Mouse (Mus musculus) forebrain, postnatal 0 days (tissue): ENCODE measurements around the gene Barhl2. TPM values are rescaled to one million over a fixed set of nuclear protein-coding genes. Genes with fewer than 3 reads are reported as not detected.
A peak's percentile ranks its signal among the peaks of the same experiment; 100 is the strongest.

Experiments
- ATAC-seq: fragments of 200-750 bp; cut with Nextera tagmentation; 2 replicates; pipeline ENCODE4 v1.8.0; 2017; ENCODE audit warnings: mild to moderate bottlenecking, moderate library complexity
- DNase-seq: peaks from one replicate; pipeline ENCODE4 v3.0.0-alpha.2; 2015
- H3K27ac ChIP-seq: fragments of 300-500 bp; sonication (generic); 2 replicates; pipeline ENCODE4 v1.5.1; 2014; ENCODE audit warnings: low read depth, mild to moderate bottlenecking, antibody characterized with exemption, low read length, moderate library complexity, mixed read lengths
- H3K27me3 ChIP-seq: fragments of 300-500 bp; sonication (generic); 2 replicates; pipeline ENCODE4 v1.6.1; 2014; ENCODE audit warnings: mild to moderate bottlenecking, low read length, mixed read lengths; ENCODE audit not compliant: insufficient read depth
- H3K36me3 ChIP-seq: fragments of 300-500 bp; sonication (generic); 2 replicates; pipeline ENCODE4 v1.6.1; 2014; ENCODE audit warnings: mild to moderate bottlenecking, moderate library complexity; ENCODE audit not compliant: insufficient read depth
- H3K4me1 ChIP-seq: fragments of 300-500 bp; sonication (generic); 2 replicates; pipeline ENCODE4 v1.6.1; 2014; ENCODE audit warnings: antibody characterized with exemption; ENCODE audit not compliant: insufficient read depth
- H3K4me2 ChIP-seq: fragments of 300-500 bp; sonication (generic); 2 replicates; pipeline ENCODE4 v1.6.1; 2014; ENCODE audit warnings: low read depth, mild to moderate bottlenecking, moderate library complexity
- H3K4me3 ChIP-seq: fragments of 300-500 bp; sonication (generic); 2 replicates; pipeline ENCODE4 v1.5.1; 2014; ENCODE audit warnings: low read depth, low read length, mixed read lengths
- H3K9ac ChIP-seq: fragments of 300-500 bp; sonication (generic); 2 replicates; pipeline ENCODE4 v1.6.1; 2014; ENCODE audit warnings: mild to moderate bottlenecking
- H3K9me3 ChIP-seq: fragments of 300-500 bp; sonication (generic); 2 replicates; pipeline ENCODE4 v1.6.1; 2016; ENCODE audit warnings: low read length
- CTCF ChIP-seq: sonication (generic); IDR thresholded peaks from 2 replicates; pipeline ENCODE4 v1.5.1; 2016; ENCODE audit warnings: antibody characterized with exemption, control low read depth, low read depth
- WGBS: fragments of 180-500 bp; shearing (Covaris S2); extraction: QIAGEN DNeasy Blood & Tissue Kit; methylation state at CpG from one replicate; pipeline ENCODE4 v1.1.7; 2014; 5-methylcytosine and 5-hydroxymethylcytosine counted together
- polyA plus RNA-seq: library from polyadenylated mRNA; unstranded; fragments of >200 nt; fragmentation: Nextera tagmentation; extraction: Ambion mirVana; gene quantifications from 2 replicates; pipeline ENCODE4 v1.2.1, GENCODE M21; 2015
- total RNA-seq: library from RNA; depleted of rRNA; stranded (reverse); fragments of >200 nt; gene quantifications from 2 replicates; pipeline ENCODE4 v1.2.3, GENCODE M21; 2014

The Barhl2 gene
- total and polyA plus RNA-seq, 2 experiments from 2014 or later = 1.5 to 9.4 TPM

- Histone ChIP-seq H3K4me2 (no peak overlapping the region), H3K4me3 (no peak overlapping the region), H3K27ac (no peak overlapping the region), H3K36me3 (no peaks in the 10 kb centered on the region), H3K9me3 (no peaks in the 10 kb centered on the region), H3K9ac (no peak overlapping the region), H3K27me3 (peaks cover 89% of the 10 kb centered on the region), H3K4me1 (no peaks in the 10 kb centered on the region)
- no peak for TF ChIP-seq CTCF
- DNase-seq = no peak
- WGBS = 9% methylated on average over 5 of the region's 5 CpGs
- no peak for ATAC-seq
Observed at GRCm38 (mm10) chr5:106450426-106451160, 7.4 kb downstream of the Barhl2 start.

- Histone ChIP-seq H3K4me2 (no peak overlapping the region), H3K9me3 (no peaks in the 10 kb centered on the region), H3K36me3 (no peaks in the 10 kb centered on the region), H3K9ac (no peak overlapping the region), H3K27ac (no peak overlapping the region), H3K4me3 (no peak overlapping the region), H3K4me1 (no peaks in the 10 kb centered on the region), H3K27me3 (peaks cover 88% of the 10 kb centered on the region)
- WGBS = 6% methylated on average over 4 of the region's 4 CpGs
- TF ChIP-seq CTCF = no peak
- no peak for DNase-seq
- ATAC-seq = no peak
Observed at GRCm38 (mm10) chr5:106449720-106450425, 8.1 kb downstream of the Barhl2 start.

DNA sequence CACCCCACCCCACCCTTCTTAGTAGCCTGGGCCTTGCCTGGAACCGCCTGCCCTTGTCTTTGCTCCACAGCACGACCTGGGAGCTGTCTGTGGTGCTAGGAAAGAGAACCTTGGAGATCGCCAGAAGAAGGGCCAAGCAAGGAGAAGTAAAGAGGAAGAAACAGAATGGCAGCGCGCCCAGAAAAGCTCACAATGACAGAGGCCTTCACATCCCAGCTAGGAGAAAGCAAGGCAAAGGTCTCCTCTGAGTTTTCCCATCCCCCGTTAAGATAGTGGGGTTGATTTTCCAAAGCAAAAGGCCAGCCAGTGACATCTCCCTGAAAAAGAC is 9.2 kb downstream of the Barhl2 start:
- 5% methylated on average over 6 of the region's 6 CpGs for WGBS
- no peak overlapping the region for H3K27ac ChIP-seq
- H3K27me3 ChIP-seq = peaks cover 87% of the 10 kb centered on the region
- no peak for TF ChIP-seq CTCF
- H3K9ac ChIP-seq = no peak overlapping the region
- H3K4me1 ChIP-seq = no peaks in the 10 kb centered on the region
- H3K4me3 ChIP-seq = no peak overlapping the region
- H3K9me3 ChIP-seq = no peaks in the 10 kb centered on the region
- no peak overlapping the region for H3K4me2 ChIP-seq
- ATAC-seq (no peak), DNase-seq (no peak)
- H3K36me3 ChIP-seq = no peaks in the 10 kb centered on the region

- H3K9me3 ChIP-seq = no peaks in the 10 kb centered on the region
- WGBS = 3% methylated on average over 50 of the region's 50 CpGs
- H3K9ac ChIP-seq = no peak overlapping the region
- 0 out of 2 replicates have a peak overlapping the region, but pooled peaks have one; percentile 8 for H3K4me2 ChIP-seq
- ATAC-seq = no peak
- no peak overlapping the region; the same call in 1 of the 2 replicates for H3K4me3 ChIP-seq
- H3K4me1 ChIP-seq = no peaks in the 10 kb centered on the region
- H3K36me3 ChIP-seq = no peaks in the 10 kb centered on the region
- H3K27me3 ChIP-seq = peaks cover 84% of the 10 kb centered on the region
- no peak overlapping the region for H3K27ac ChIP-seq
- DNase-seq = no peak
- TF ChIP-seq CTCF = no peak
Observed at GRCm38 (mm10) chr5:106447951-106448797, 9.8 kb downstream of the Barhl2 start.

DNA sequence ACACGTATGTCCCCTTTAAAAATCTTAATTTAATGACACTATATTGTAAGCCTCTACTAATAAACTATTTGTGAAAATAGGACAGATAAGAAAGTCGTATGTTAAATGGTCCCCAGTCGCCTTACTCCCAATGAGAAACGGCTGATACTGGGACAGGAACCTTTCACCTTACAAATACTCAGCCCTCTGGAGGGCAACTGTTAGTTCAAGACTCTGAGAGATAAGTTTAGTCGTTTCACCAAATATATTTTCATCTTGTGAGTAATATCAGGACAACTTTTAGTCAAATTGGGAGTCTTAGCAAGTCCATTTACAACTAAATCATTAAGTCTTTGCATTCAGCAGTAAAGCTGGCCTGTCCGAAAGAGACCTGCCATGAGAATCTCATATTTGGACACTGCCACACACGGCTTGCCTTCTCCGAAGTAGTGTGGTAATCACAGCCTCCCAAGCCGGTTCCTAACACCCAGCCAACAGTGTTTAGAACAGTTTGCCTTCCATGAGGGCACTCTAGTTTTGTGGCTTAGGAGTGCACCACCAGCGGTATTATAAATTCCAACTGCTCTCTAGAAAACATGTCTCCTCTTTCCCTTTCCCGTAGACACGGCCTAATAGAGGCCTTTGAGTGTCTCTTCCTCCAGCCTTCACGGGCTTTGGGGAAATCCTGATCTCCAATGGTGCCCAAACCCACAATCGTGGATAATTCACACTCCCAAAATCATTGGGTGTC is 10.7 kb downstream of the Barhl2 start:
- H3K9ac ChIP-seq = no peak overlapping the region
- no peak overlapping the region for H3K27ac ChIP-seq
- DNase-seq (no peak), ATAC-seq (no peak)
- no peak overlapping the region for H3K4me2 ChIP-seq
- H3K27me3 ChIP-seq = peaks cover 84% of the 10 kb centered on the region
- H3K36me3 ChIP-seq = no peaks in the 10 kb centered on the region
- H3K9me3 ChIP-seq = no peaks in the 10 kb centered on the region
- 36% methylated on average over 14 of the region's 14 CpGs for WGBS
- TF ChIP-seq CTCF = no peak
- no peak overlapping the region for H3K4me3 ChIP-seq
- no peaks in the 10 kb centered on the region for H3K4me1 ChIP-seq

- 2% methylated on average over 8 of the region's 8 CpGs for WGBS
- DNase-seq = peak; percentile 35
Observed at GRCm38 (mm10) chr5:106446593-106446992, 11.4 kb downstream of the Barhl2 start.

More at GRCm38 (mm10) chr5:106446593-106446992, 11.4 kb downstream of the Barhl2 start:
- Histone ChIP-seq H3K4me2 (no peak overlapping the region), H3K9me3 (no peaks in the 10 kb centered on the region), H3K27me3 (peaks cover 78% of the 10 kb centered on the region), H3K4me3 (no peak overlapping the region), H3K36me3 (no peaks in the 10 kb centered on the region), H3K9ac (no peak overlapping the region), H3K4me1 (no peaks in the 10 kb centered on the region), H3K27ac (no peak overlapping the region)
- TF ChIP-seq CTCF = no peak
- peak; percentile 73; the same call in 1 of the 2 replicates for ATAC-seq
